Mouse (Mus musculus): Measurements from ENCODE around the gene Nol12.

- TF ChIP-seq CTCF (IDR thresholded peaks at IDR 0.05; ENCODE audit: insufficient read depth, low read length), result no peak
- TF ChIP-seq POLR2A (IDR thresholded peaks at IDR 0.05; ENCODE audit: borderline replicate concordance, extremely low read depth, low read depth, low read length), result no peak
These were observed 6.2 kb upstream of the Nol12 start for GRCm38 (mm10) chr15:78928539-78928938.

Data from lung, adult 2 months (tissue).